8 mouse cellular contexts compared by ENCODE assay signal in the genomic region with DNA sequence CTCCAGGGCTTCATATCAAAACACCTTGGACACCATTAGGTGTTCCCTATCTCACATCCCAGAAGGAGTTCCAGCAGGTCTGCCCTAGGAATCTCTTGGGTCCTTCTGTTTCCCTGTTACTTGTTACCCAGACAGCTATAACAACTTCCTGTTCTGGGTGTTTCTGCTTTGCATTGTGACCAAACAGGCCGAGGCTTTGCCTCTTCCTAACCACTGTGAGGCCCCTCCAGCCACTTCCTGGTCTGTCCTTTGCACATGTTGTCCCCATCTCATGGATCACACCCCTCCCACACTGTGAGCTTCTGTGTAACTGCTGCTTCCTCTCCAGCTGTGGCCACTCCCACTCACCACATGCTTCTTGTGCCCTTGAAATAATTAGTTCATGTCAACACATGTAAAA. TPM values are rescaled to one million over a fixed set of nuclear protein-coding genes. Genes with fewer than 3 reads are reported as not detected.
DNase-seq lines count a peak whose midpoint lies in the region; ATAC-seq and TF ChIP-seq lines count a peak whose summit lies in the region.

No protein-coding gene starts in this region.

- H3K4me2 ChIP-seq in embryonic facial prominence, embryonic 14.5 days (ENCODE audit: low read depth, low read length): no peak overlapping the region
- no peak overlapping the region for H3K4me2 ChIP-seq in intestine, embryonic 16.5 days (ENCODE audit: low read depth, low read length)
- H3K4me2 ChIP-seq in liver, embryonic 14.5 days (ENCODE audit: low read depth): peak overlapping the region; percentile 93

- peak; percentile 66 to 79 for DNase-seq in right cerebral cortex, postnatal 10 days (ENCODE audit: low spot score in 2 of 2)
- no peak for DNase-seq in right cerebral cortex, postnatal 14 days
- DNase-seq in embryonic facial prominence, embryonic 14.5 days (ENCODE audit: low spot score): peak; percentile 74
- peak in 1 of 3 experiments; percentile 74 for DNase-seq in liver, embryonic 14.5 days (ENCODE audit: low read depth in 3 of 3, low spot score in 3 of 3)
- DNase-seq in spleen, postnatal 14 days (ENCODE audit: low spot score in 2 of 2): peak; percentile 42 to 52
- no peak for DNase-seq in cerebellum, postnatal 10 days
- no peak for DNase-seq in yolk sac, embryonic 10.5 days (ENCODE audit: low spot score)

- TF ChIP-seq EP300 in liver, embryonic 14.5 days (IDR thresholded peaks at IDR 0.05; ENCODE audit: low read depth): peak; percentile 46

- H3K9ac ChIP-seq in embryonic facial prominence, embryonic 14.5 days (ENCODE audit: low read depth, low read length): no peak overlapping the region
- no peak overlapping the region for H3K9ac ChIP-seq in intestine, embryonic 16.5 days (ENCODE audit: low read depth, low read length)
- H3K9ac ChIP-seq in liver, embryonic 14.5 days (replicated peaks): peak overlapping the region; percentile 60

- peak; percentile 50; the same call in 1 of the 2 replicates for ATAC-seq in embryonic facial prominence, embryonic 14.5 days (ENCODE audit: low read depth)
- ATAC-seq in intestine, embryonic 16.5 days: peak; percentile 73
- no peak for ATAC-seq in liver, embryonic 14.5 days (ENCODE audit: insufficient read depth)

- H3K27ac ChIP-seq in embryonic facial prominence, embryonic 14.5 days (replicated peaks; ENCODE audit: low read depth, low read length): peak overlapping the region; percentile 8; the same call in 1 of the 2 replicates
- peak overlapping the region; percentile 57; the same call in 1 of the 2 replicates for H3K27ac ChIP-seq in intestine, embryonic 16.5 days (ENCODE audit: low read length)
- H3K27ac ChIP-seq in liver, embryonic 14.5 days: peak overlapping the region; percentile 99

- no peak overlapping the region for H3K4me3 ChIP-seq in embryonic facial prominence, embryonic 14.5 days (ENCODE audit: low read depth, low read length)
- H3K4me3 ChIP-seq in intestine, embryonic 16.5 days (ENCODE audit: low read length): no peak overlapping the region
- H3K4me3 ChIP-seq in liver, embryonic 14.5 days (ENCODE audit: insufficient read depth in 1 of 2, low read depth in 2 of 2, low read length in 2 of 2): no peak overlapping the region

- no peaks in the 10 kb centered on the region; the same call in 1 of the 2 replicates for H3K36me3 ChIP-seq in embryonic facial prominence, embryonic 14.5 days (ENCODE audit: control insufficient read depth, insufficient read depth, low read length)
- H3K36me3 ChIP-seq in intestine, embryonic 16.5 days (ENCODE audit: control insufficient read depth, insufficient read depth, low read length): 0 out of 2 replicates have a peak, but pooled peaks cover 3% of the 10 kb centered on the region
- H3K36me3 ChIP-seq in liver, embryonic 14.5 days (replicated peaks; ENCODE audit: control insufficient read depth, insufficient read depth, low read depth): peaks cover 49% of the 10 kb centered on the region

- H3K4me1 ChIP-seq in embryonic facial prominence, embryonic 14.5 days (ENCODE audit: control insufficient read depth, insufficient read depth, low read length): peaks cover 4% of the 10 kb centered on the region; the same call in 1 of the 2 replicates
- peaks cover 9% of the 10 kb centered on the region for H3K4me1 ChIP-seq in intestine, embryonic 16.5 days (ENCODE audit: control insufficient read depth, insufficient read depth, low read length)
- H3K4me1 ChIP-seq in liver, embryonic 14.5 days (replicated peaks; ENCODE audit: control insufficient read depth in 2 of 2, insufficient read depth in 2 of 2, low read length in 1 of 2): peaks cover 36 to 43% of the 10 kb centered on the region in 2 experiments

- WGBS in embryonic facial prominence, embryonic 14.5 days: 9% methylated on average over 1 of the region's 1 CpGs
- 15% methylated on average over 1 of the region's 1 CpGs for WGBS in intestine, embryonic 16.5 days
- WGBS in liver, embryonic 14.5 days (ENCODE audit: insufficient replicate concordance): 4% methylated on average over 1 of the region's 1 CpGs

- no peaks in the 10 kb centered on the region for H3K9me3 ChIP-seq in embryonic facial prominence, embryonic 14.5 days (ENCODE audit: control insufficient read depth, low read length)
- H3K9me3 ChIP-seq in intestine, embryonic 16.5 days (ENCODE audit: control insufficient read depth, low read length): no peaks in the 10 kb centered on the region
- no peaks in the 10 kb centered on the region; the same call in 1 of the 2 replicates for H3K9me3 ChIP-seq in liver, embryonic 14.5 days (ENCODE audit: control insufficient read depth, low read length)

- TF ChIP-seq CTCF in liver, embryonic 14.5 days (IDR thresholded peaks at IDR 0.05; ENCODE audit: low read depth): no peak

- no peaks in the 10 kb centered on the region for H3K27me3 ChIP-seq in embryonic facial prominence, embryonic 14.5 days (replicated peaks; ENCODE audit: control insufficient read depth, insufficient read depth, low read length)
- H3K27me3 ChIP-seq in intestine, embryonic 16.5 days (replicated peaks; ENCODE audit: control insufficient read depth, insufficient read depth, low read length): no peaks in the 10 kb centered on the region
- no peaks in the 10 kb centered on the region for H3K27me3 ChIP-seq in liver, embryonic 14.5 days (ENCODE audit: control insufficient read depth, insufficient read depth, low read length)

RNA-seq across cellular contexts. Expression of gene Relt, which starts 17.8 kb away (rescaled TPM):
- 4.1 and 4.6 TPM in 2 replicates for polyA plus RNA-seq in embryonic facial prominence, embryonic 14.5 days (2014; fragmentation: Nextera tagmentation; extraction: Ambion mirVana)
- polyA plus RNA-seq in intestine, embryonic 16.5 days (2015; fragmentation: Nextera tagmentation; extraction: Ambion mirVana): 2.4 and 3.8 TPM in 2 replicates
- polyA plus RNA-seq in liver, embryonic 14.5 days (2012; rRNA removed): 12.2 and 17.2 TPM in 2 replicates
- polyA plus RNA-seq in liver, embryonic 14.5 days (2014; fragmentation: Nextera tagmentation; extraction: Ambion mirVana): 11.7 and 14.7 TPM in 2 replicates

Comparison
In these comparisons a context has a peak if more than half of its experiments do, and no peak if none do; other contexts are left out.
1. DNase-seq: peak in right cerebral cortex, postnatal 10 days (2 of 2), embryonic facial prominence, embryonic 14.5 days (single experiment) and spleen, postnatal 14 days (2 of 2); none in right cerebral cortex, postnatal 14 days (single experiment), cerebellum, postnatal 10 days (0 of 2) and yolk sac, embryonic 10.5 days (single experiment).
2. H3K27ac ChIP-seq: peak in every context shown above with its lines; median percentile 99 in liver, embryonic 14.5 days; 57 in intestine, embryonic 16.5 days; 8 in embryonic facial prominence, embryonic 14.5 days.